Comparison of ENCODE assay signal across 10 mouse cellular contexts in genomic region chr5:122763271-122764031, GRCm38 (mm10). TPM values are rescaled to one million over a fixed set of nuclear protein-coding genes. Genes with fewer than 3 reads are reported as not detected.
DNase-seq lines count a peak whose midpoint lies in the region; ATAC-seq lines count a peak whose summit lies in the region.
"Had no signal": no experiment of that assay in that cellular context is flagged by ENCODE, and none has a peak within 500 bp of the region (broad histone marks: within the 10 kb centered on the region; RNA-seq: fewer than 3 reads in every experiment).

No protein-coding gene starts in this region.

- no peaks in the 10 kb centered on the region for H3K9me3 ChIP-seq in heart, embryonic 13.5 days
- no peaks in the 10 kb centered on the region for H3K9me3 ChIP-seq in neural tube, embryonic 12.5 days
- no peaks in the 10 kb centered on the region for H3K9me3 ChIP-seq in neural tube, embryonic 15.5 days (replicated peaks)
- H3K9me3 ChIP-seq in embryonic facial prominence, embryonic 13.5 days = no peaks in the 10 kb centered on the region
- H3K9me3 ChIP-seq: forebrain, embryonic 12.5 days had no signal

- H3K27me3 ChIP-seq in heart, embryonic 13.5 days (replicated peaks) = no peaks in the 10 kb centered on the region
- no peaks in the 10 kb centered on the region for H3K27me3 ChIP-seq in neural tube, embryonic 12.5 days (replicated peaks)
- no peaks in the 10 kb centered on the region for H3K27me3 ChIP-seq in neural tube, embryonic 15.5 days (replicated peaks)
- H3K27me3 ChIP-seq in embryonic facial prominence, embryonic 13.5 days = no peaks in the 10 kb centered on the region
- H3K27me3 ChIP-seq: forebrain, embryonic 12.5 days had no signal

- no peak for DNase-seq in heart, adult 8-10 months (ENCODE audit: low spot score)
- DNase-seq in lung, postnatal 4 days = peak; percentile 39 to 57
- DNase-seq in MN1 (ENCODE audit: low spot score) = no peak
- no peak for DNase-seq in thymus, postnatal 14 days
- DNase-seq: gastrocnemius, postnatal 36 days had no signal

- 0 out of 2 replicates have a peak overlapping the region, but pooled peaks have one; percentile 9 for H3K4me3 ChIP-seq in heart, embryonic 13.5 days
- H3K4me3 ChIP-seq in neural tube, embryonic 12.5 days = no peak overlapping the region
- H3K4me3 ChIP-seq in neural tube, embryonic 15.5 days (replicated peaks) = no peak overlapping the region
- H3K4me3 ChIP-seq in embryonic facial prominence, embryonic 13.5 days = no peak overlapping the region
- H3K4me3 ChIP-seq: forebrain, embryonic 12.5 days had no signal

- WGBS in heart, embryonic 13.5 days = 53% methylated on average over 29 of the region's 29 CpGs
- 87% methylated on average over 29 of the region's 29 CpGs for WGBS in neural tube, embryonic 12.5 days
- WGBS in neural tube, embryonic 15.5 days = 88% methylated on average over 29 of the region's 29 CpGs
- WGBS in embryonic facial prominence, embryonic 13.5 days = 82% methylated on average over 29 of the region's 29 CpGs

- ATAC-seq in heart, embryonic 13.5 days (ENCODE audit: extremely low read depth, insufficient number of reproducible peaks, low FRiP score, low TSS enrichment) = no peak
- ATAC-seq in neural tube, embryonic 12.5 days (ENCODE audit: low FRiP score, low read depth) = no peak
- ATAC-seq in neural tube, embryonic 15.5 days (ENCODE audit: low FRiP score) = no peak
- ATAC-seq in embryonic facial prominence, embryonic 13.5 days (ENCODE audit: insufficient number of reproducible peaks, insufficient read depth, low FRiP score, low TSS enrichment, low read depth) = no peak

- H3K4me1 ChIP-seq in heart, embryonic 13.5 days = peaks cover 33% of the 10 kb centered on the region
- H3K4me1 ChIP-seq in neural tube, embryonic 12.5 days = no peaks in the 10 kb centered on the region; the same call in 1 of the 2 replicates
- H3K4me1 ChIP-seq in neural tube, embryonic 15.5 days = no peaks in the 10 kb centered on the region
- no peaks in the 10 kb centered on the region for H3K4me1 ChIP-seq in embryonic facial prominence, embryonic 13.5 days
- H3K4me1 ChIP-seq: forebrain, embryonic 12.5 days had no signal

- peak overlapping the region; percentile 51 for H3K4me2 ChIP-seq in heart, embryonic 13.5 days
- H3K4me2 ChIP-seq in neural tube, embryonic 12.5 days (replicated peaks) = no peak overlapping the region
- H3K4me2 ChIP-seq in neural tube, embryonic 15.5 days = no peak overlapping the region
- no peak overlapping the region for H3K4me2 ChIP-seq in embryonic facial prominence, embryonic 13.5 days
- H3K4me2 ChIP-seq: forebrain, embryonic 12.5 days had no signal

- H3K27ac ChIP-seq in heart, embryonic 13.5 days (replicated peaks) = peak overlapping the region; percentile 70
- H3K27ac ChIP-seq in neural tube, embryonic 12.5 days = no peak overlapping the region
- H3K27ac ChIP-seq in neural tube, embryonic 15.5 days (replicated peaks) = no peak overlapping the region
- 0 out of 2 replicates have a peak overlapping the region, but pooled peaks have one; percentile 11 for H3K27ac ChIP-seq in embryonic facial prominence, embryonic 13.5 days
- H3K27ac ChIP-seq: forebrain, embryonic 12.5 days had no signal

- H3K9ac ChIP-seq in heart, embryonic 13.5 days = peak overlapping the region; percentile 69
- 0 out of 2 replicates have a peak overlapping the region, but pooled peaks have one; percentile 26 for H3K9ac ChIP-seq in neural tube, embryonic 12.5 days
- no peak overlapping the region for H3K9ac ChIP-seq in neural tube, embryonic 15.5 days (replicated peaks)
- H3K9ac ChIP-seq in embryonic facial prominence, embryonic 13.5 days = no peak overlapping the region
- H3K9ac ChIP-seq: forebrain, embryonic 12.5 days had no signal

- H3K36me3 ChIP-seq in heart, embryonic 13.5 days = peaks cover 13% of the 10 kb centered on the region
- H3K36me3 ChIP-seq in neural tube, embryonic 12.5 days = peaks cover 30% of the 10 kb centered on the region; the same call in 1 of the 2 replicates
- H3K36me3 ChIP-seq in neural tube, embryonic 15.5 days = peaks cover 31% of the 10 kb centered on the region
- peaks cover 32% of the 10 kb centered on the region for H3K36me3 ChIP-seq in embryonic facial prominence, embryonic 13.5 days

RNA-seq across cellular contexts. Expression of gene Camkk2, which starts 15.8 kb away (rescaled TPM):
- polyA plus RNA-seq in heart, embryonic 13.5 days (2015; fragmentation: Nextera tagmentation; extraction: Ambion mirVana) = 14.0 and 14.5 TPM in 2 replicates
- total RNA-seq in heart, adult 8-10 months (2022) = 10 to 100 TPM in 3 of 4 experiments, 1 to 10 TPM in 1; 8.9 to 12.5 (median 11.3) TPM
- 43.1 and 44.2 TPM in 2 replicates for polyA plus RNA-seq in neural tube, embryonic 12.5 days (2016; fragmentation: Nextera tagmentation; extraction: Ambion mirVana)
- 56.7 and 69.9 TPM in 2 replicates for polyA plus RNA-seq in neural tube, embryonic 15.5 days (2015; fragmentation: Nextera tagmentation; extraction: Ambion mirVana)
- polyA plus RNA-seq in embryonic facial prominence, embryonic 13.5 days (2015; fragmentation: Nextera tagmentation; extraction: Ambion mirVana) = 39.9 and 47.3 TPM in 2 replicates

RNA-seq across cellular contexts. Expression of gene P2rx4, which starts 56.1 kb away (rescaled TPM):
- 14.4 and 18.8 TPM in 2 replicates for polyA plus RNA-seq in heart, embryonic 13.5 days (2015; fragmentation: Nextera tagmentation; extraction: Ambion mirVana)
- 10 to 100 TPM; 16.2 to 19.3 (median 18.5) TPM for total RNA-seq in heart, adult 8-10 months (2022)
- 13.0 and 15.2 TPM in 2 replicates for polyA plus RNA-seq in neural tube, embryonic 12.5 days (2016; fragmentation: Nextera tagmentation; extraction: Ambion mirVana)
- 14.7 and 18.6 TPM in 2 replicates for polyA plus RNA-seq in neural tube, embryonic 15.5 days (2015; fragmentation: Nextera tagmentation; extraction: Ambion mirVana)
- polyA plus RNA-seq in embryonic facial prominence, embryonic 13.5 days (2015; fragmentation: Nextera tagmentation; extraction: Ambion mirVana) = 13.2 and 16.9 TPM in 2 replicates

RNA-seq across cellular contexts. Expression of gene Anapc5, which starts 57.7 kb away (rescaled TPM):
- polyA plus RNA-seq in heart, embryonic 13.5 days (2015; fragmentation: Nextera tagmentation; extraction: Ambion mirVana) = 293 and 310 TPM in 2 replicates
- total RNA-seq in heart, adult 8-10 months (2022) = 100 to 1,000 TPM; 151 to 179 (median 164) TPM
- polyA plus RNA-seq in neural tube, embryonic 12.5 days (2016; fragmentation: Nextera tagmentation; extraction: Ambion mirVana) = 506 and 512 TPM in 2 replicates
- polyA plus RNA-seq in neural tube, embryonic 15.5 days (2015; fragmentation: Nextera tagmentation; extraction: Ambion mirVana) = 451 TPM in 2 replicates
- polyA plus RNA-seq in embryonic facial prominence, embryonic 13.5 days (2015; fragmentation: Nextera tagmentation; extraction: Ambion mirVana) = 437 and 454 TPM in 2 replicates

Comparison
In these comparisons a context has a peak if more than half of its experiments do, and no peak if none do; other contexts are left out.
1. H3K9ac ChIP-seq: peak in heart, embryonic 13.5 days (single experiment) and neural tube, embryonic 12.5 days (single experiment); none in neural tube, embryonic 15.5 days (single experiment) and embryonic facial prominence, embryonic 13.5 days (single experiment).
2. H3K27ac ChIP-seq: peak in heart, embryonic 13.5 days (single experiment) and embryonic facial prominence, embryonic 13.5 days (single experiment); none in neural tube, embryonic 12.5 days (single experiment) and neural tube, embryonic 15.5 days (single experiment).
3. DNase-seq: peak in lung, postnatal 4 days (2 of 2); none in heart, adult 8-10 months (single experiment), MN1 (single experiment) and thymus, postnatal 14 days (single experiment).